In the genomic region with DNA sequence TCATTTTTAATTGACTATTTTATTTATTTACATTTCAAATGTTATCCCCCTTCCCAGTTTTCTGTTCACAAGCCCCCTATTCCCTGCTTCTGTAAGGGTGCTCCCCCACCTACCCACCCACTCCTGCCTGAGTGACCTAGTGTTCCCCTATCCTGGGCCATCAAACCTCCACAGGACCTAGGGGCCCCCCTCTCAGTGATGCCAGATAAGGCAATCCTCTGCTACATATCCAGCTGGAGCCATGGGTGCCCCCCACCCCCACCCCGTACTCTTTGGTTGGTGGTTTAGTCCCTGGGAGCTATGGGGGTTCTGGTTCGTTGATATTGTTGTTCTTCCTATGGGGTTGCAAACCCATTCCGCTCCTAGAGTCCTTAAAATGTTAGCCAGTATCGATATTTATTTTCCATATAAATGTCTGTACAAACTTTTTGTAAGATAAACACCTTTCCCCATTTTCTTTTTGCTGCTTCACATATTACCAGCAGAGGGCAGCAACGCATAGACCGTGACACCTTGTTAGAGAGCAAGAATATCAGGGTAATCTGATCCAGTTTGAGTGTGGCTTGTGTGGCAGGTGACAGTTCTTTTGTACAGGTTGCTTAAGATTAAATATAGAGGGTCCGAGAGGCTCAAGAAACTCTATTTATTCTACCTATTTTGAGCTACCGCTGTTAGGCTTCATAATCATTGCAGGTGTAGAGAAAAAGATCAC, we compare ENCODE assay signal across 8 mouse cellular contexts.
A peak's percentile ranks its signal among the peaks of the same experiment; 100 is the strongest.
DNase-seq lines count a peak whose midpoint lies in the region; ATAC-seq and TF ChIP-seq lines count a peak whose summit lies in the region.

No protein-coding gene starts in this region.

- H3K4me2 ChIP-seq in intestine, postnatal 0 days (replicated peaks; ENCODE audit: low read depth), result no peak overlapping the region
- H3K4me2 ChIP-seq in intestine, embryonic 15.5 days (replicated peaks), result no peak overlapping the region
- no peak overlapping the region for H3K4me2 ChIP-seq in kidney, embryonic 16.5 days (replicated peaks; ENCODE audit: low read depth, low read length)
- no peak overlapping the region for H3K4me2 ChIP-seq in limb, embryonic 13.5 days (replicated peaks)

- peak; percentile 81 for TF ChIP-seq CTCF in intestine, postnatal 0 days (IDR thresholded peaks at IDR 0.05; ENCODE audit: low read depth)

- H3K27ac ChIP-seq in intestine, postnatal 0 days (ENCODE audit: low read depth, low read length), result no peak overlapping the region
- H3K27ac ChIP-seq in intestine, embryonic 15.5 days, result no peak overlapping the region
- H3K27ac ChIP-seq in forebrain, embryonic 10.5 days, result no peak overlapping the region
- no peak overlapping the region for H3K27ac ChIP-seq in kidney, embryonic 16.5 days (ENCODE audit: low read length)
- H3K27ac ChIP-seq in limb, embryonic 13.5 days, result no peak overlapping the region

- no peaks in the 10 kb centered on the region for H3K4me1 ChIP-seq in intestine, postnatal 0 days (replicated peaks; ENCODE audit: control insufficient read depth, insufficient read depth, low read length)
- no peaks in the 10 kb centered on the region for H3K4me1 ChIP-seq in intestine, embryonic 15.5 days (replicated peaks)
- H3K4me1 ChIP-seq in forebrain, embryonic 10.5 days, result no peaks in the 10 kb centered on the region
- H3K4me1 ChIP-seq in kidney, embryonic 16.5 days (ENCODE audit: insufficient read depth, low read length), result no peaks in the 10 kb centered on the region
- H3K4me1 ChIP-seq in limb, embryonic 13.5 days, result no peaks in the 10 kb centered on the region

- H3K9me3 ChIP-seq in intestine, postnatal 0 days (ENCODE audit: control insufficient read depth), result no peaks in the 10 kb centered on the region
- no peaks in the 10 kb centered on the region for H3K9me3 ChIP-seq in intestine, embryonic 15.5 days
- H3K9me3 ChIP-seq in forebrain, embryonic 10.5 days, result no peaks in the 10 kb centered on the region
- H3K9me3 ChIP-seq in kidney, embryonic 16.5 days (ENCODE audit: low read length), result no peaks in the 10 kb centered on the region
- no peaks in the 10 kb centered on the region for H3K9me3 ChIP-seq in limb, embryonic 13.5 days

- H3K27me3 ChIP-seq in intestine, postnatal 0 days (replicated peaks; ENCODE audit: control insufficient read depth, insufficient read depth, low read length), result no peaks in the 10 kb centered on the region
- no peaks in the 10 kb centered on the region for H3K27me3 ChIP-seq in intestine, embryonic 15.5 days (replicated peaks)
- no peaks in the 10 kb centered on the region for H3K27me3 ChIP-seq in forebrain, embryonic 10.5 days (ENCODE audit: poor library complexity, severe bottlenecking)
- no peaks in the 10 kb centered on the region for H3K27me3 ChIP-seq in kidney, embryonic 16.5 days (ENCODE audit: insufficient read depth, low read length)
- H3K27me3 ChIP-seq in limb, embryonic 13.5 days, result no peaks in the 10 kb centered on the region

- peak; percentile 10 to 22 for DNase-seq in adrenal gland, postnatal 36 days
- peak; percentile 48 for DNase-seq in forebrain, embryonic 10.5 days (ENCODE audit: extremely low spot score, low spot score)
- DNase-seq in right cerebral cortex, adult 18-20 months, result peak; percentile 31
- DNase-seq in spleen, postnatal 36 days (ENCODE audit: low spot score in 2 of 2), result no peak

- no peak for ATAC-seq in intestine, postnatal 0 days
- no peak for ATAC-seq in intestine, embryonic 15.5 days
- peak; percentile 80; the same call in 1 of the 2 replicates for ATAC-seq in kidney, embryonic 16.5 days (ENCODE audit: low FRiP score, low TSS enrichment)
- ATAC-seq in limb, embryonic 13.5 days (ENCODE audit: low FRiP score, low read depth), result peak; percentile 48; the same call in 1 of the 2 replicates

- no peaks in the 10 kb centered on the region for H3K36me3 ChIP-seq in intestine, postnatal 0 days (ENCODE audit: control insufficient read depth, insufficient read depth)
- no peaks in the 10 kb centered on the region for H3K36me3 ChIP-seq in intestine, embryonic 15.5 days
- no peaks in the 10 kb centered on the region for H3K36me3 ChIP-seq in forebrain, embryonic 10.5 days (replicated peaks)
- H3K36me3 ChIP-seq in kidney, embryonic 16.5 days (ENCODE audit: insufficient read depth, low read length), result no peaks in the 10 kb centered on the region
- H3K36me3 ChIP-seq in limb, embryonic 13.5 days, result no peaks in the 10 kb centered on the region

- no peak overlapping the region for H3K9ac ChIP-seq in intestine, postnatal 0 days (ENCODE audit: low read depth, low read length)
- no peak overlapping the region for H3K9ac ChIP-seq in intestine, embryonic 15.5 days
- no peak overlapping the region for H3K9ac ChIP-seq in kidney, embryonic 16.5 days (replicated peaks; ENCODE audit: low read length)
- no peak overlapping the region for H3K9ac ChIP-seq in limb, embryonic 13.5 days

- WGBS in intestine, postnatal 0 days, result 26% methylated on average over 8 of the region's 8 CpGs
- 28% methylated on average over 8 of the region's 8 CpGs for WGBS in intestine, embryonic 15.5 days
- WGBS in forebrain, embryonic 10.5 days, result 32% methylated on average over 8 of the region's 8 CpGs
- 26% methylated on average over 8 of the region's 8 CpGs for WGBS in kidney, embryonic 16.5 days
- whole genome bisulfite sequencing in limb, embryonic 13.5 days, result 31% methylated on average over 8 of the region's 8 CpGs

- no peak overlapping the region for H3K4me3 ChIP-seq in intestine, postnatal 0 days (ENCODE audit: low read depth, low read length)
- H3K4me3 ChIP-seq in intestine, embryonic 15.5 days (replicated peaks), result no peak overlapping the region
- no peak overlapping the region for H3K4me3 ChIP-seq in forebrain, embryonic 10.5 days
- H3K4me3 ChIP-seq in kidney, embryonic 16.5 days (ENCODE audit: low read length), result no peak overlapping the region
- no peak overlapping the region for H3K4me3 ChIP-seq in limb, embryonic 13.5 days

Comparison
In these comparisons a context has a peak if more than half of its experiments do, and no peak if none do; other contexts are left out.
1. ATAC-seq: peak in kidney, embryonic 16.5 days (single experiment) and limb, embryonic 13.5 days (single experiment); none in intestine, postnatal 0 days (single experiment) and intestine, embryonic 15.5 days (single experiment).
2. DNase-seq: peak in adrenal gland, postnatal 36 days (2 of 2), forebrain, embryonic 10.5 days (single experiment) and right cerebral cortex, adult 18-20 months (single experiment); none in spleen, postnatal 36 days (0 of 2).